Mouse (Mus musculus): ENCODE data around the gene Cct3.

- TF ChIP-seq POLR2A (IDR thresholded peaks at IDR 0.05; ENCODE audit: low read depth, low read length) (no peak), CTCF (IDR thresholded peaks at IDR 0.05; ENCODE audit: borderline replicate concordance, insufficient read depth, low read length) (no peak)
Observed at GRCm38 (mm10) chr3:88291970-88292369, 4.9 kb upstream of the Cct3 start.
